Mouse (Mus musculus) lung, postnatal 0 days (tissue): ENCODE results near the gene Lmtk3.

Source experiments
- CTCF ChIP-seq: IDR thresholded peaks from 2 replicates; pipeline ENCODE4 v1.5.1; 2016; ENCODE audit warnings: antibody characterized with exemption, mild to moderate bottlenecking
- EP300 ChIP-seq: IDR thresholded peaks from 2 replicates; pipeline ENCODE4 v1.6.1; 2016; ENCODE audit warnings: antibody characterized with exemption, mild to moderate bottlenecking, control low read depth

DNA sequence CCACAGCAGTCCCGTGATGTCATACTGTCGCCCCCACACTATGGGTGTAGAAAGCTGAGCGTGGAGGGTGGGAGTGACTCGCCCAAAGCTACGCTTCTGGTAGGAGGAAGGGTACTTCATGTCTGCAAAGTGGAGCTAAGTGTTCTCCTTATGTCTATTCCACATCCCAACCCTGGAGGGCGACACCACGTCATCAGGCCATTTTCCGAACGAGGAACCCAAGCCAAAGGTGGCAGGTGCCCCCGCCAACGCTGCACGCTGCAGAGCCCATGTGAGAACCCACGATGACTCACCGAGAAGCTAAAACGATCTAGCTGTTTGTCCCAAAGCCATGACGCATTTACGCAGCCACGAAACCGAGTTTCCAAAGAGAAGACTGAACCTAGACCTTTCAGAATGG is 41.2 kb upstream of the Lmtk3 start:
- peak; percentile 52 for TF ChIP-seq CTCF
- TF ChIP-seq EP300, result no peak
